Mouse (Mus musculus): ENCODE data around the gene Baiap3. TPM values are rescaled to one million over a fixed set of nuclear protein-coding genes. Genes with fewer than 3 reads are reported as not detected.

The Baiap3 gene
- polyA plus RNA-seq, 1 experiment from 2014 or later, result 2.0 TPM

- H3K27me3 ChIP-seq (ENCODE audit: insufficient read depth, low read length), result no peaks in the 10 kb centered on the region
- ATAC-seq (ENCODE audit: low FRiP score, low TSS enrichment), result no peak
- no peak overlapping the region for H3K4me2 ChIP-seq (replicated peaks; ENCODE audit: low read depth, low read length)
- H3K4me1 ChIP-seq (ENCODE audit: insufficient read depth, low read length), result no peaks in the 10 kb centered on the region
- no peak overlapping the region for H3K4me3 ChIP-seq (ENCODE audit: low read length)
- H3K36me3 ChIP-seq (ENCODE audit: insufficient read depth, low read length), result peaks cover 49% of the 10 kb centered on the region
- no peaks in the 10 kb centered on the region for H3K9me3 ChIP-seq (ENCODE audit: low read length)
- H3K27ac ChIP-seq (ENCODE audit: low read length), result no peak overlapping the region
- H3K9ac ChIP-seq (replicated peaks; ENCODE audit: low read length), result no peak overlapping the region
- WGBS, result 82% methylated on average over 3 of the region's 3 CpGs
Observed at GRCm38 (mm10) chr17:25215431-25215830, 40.7 kb downstream of the Baiap3 start.

- peaks cover 73% of the 10 kb centered on the region for H3K36me3 ChIP-seq (ENCODE audit: insufficient read depth, low read length)
- WGBS, result 88% methylated on average over 4 of the region's 4 CpGs
- no peaks in the 10 kb centered on the region for H3K4me1 ChIP-seq (ENCODE audit: insufficient read depth, low read length)
- no peaks in the 10 kb centered on the region for H3K27me3 ChIP-seq (ENCODE audit: insufficient read depth, low read length)
- no peak overlapping the region for H3K27ac ChIP-seq (ENCODE audit: low read length)
- no peak for ATAC-seq (ENCODE audit: low FRiP score, low TSS enrichment)
- no peak overlapping the region for H3K4me2 ChIP-seq (replicated peaks; ENCODE audit: low read depth, low read length)
- H3K4me3 ChIP-seq (ENCODE audit: low read length), result no peak overlapping the region
- no peak overlapping the region for H3K9ac ChIP-seq (replicated peaks; ENCODE audit: low read length)
- H3K9me3 ChIP-seq (ENCODE audit: low read length), result no peaks in the 10 kb centered on the region
Observed at GRCm38 (mm10) chr17:25211705-25212104, 44.5 kb downstream of the Baiap3 start.

GRCm38 (mm10) chr17:25210680-25211466 is 45.3 kb downstream of the Baiap3 start:
- H3K4me2 ChIP-seq (replicated peaks; ENCODE audit: low read depth, low read length), result no peak overlapping the region
- H3K9ac ChIP-seq (replicated peaks; ENCODE audit: low read length), result no peak overlapping the region; the same call in 1 of the 2 replicates
- no peaks in the 10 kb centered on the region for H3K4me1 ChIP-seq (ENCODE audit: insufficient read depth, low read length)
- 79% methylated on average over 15 of the region's 15 CpGs for WGBS
- ATAC-seq (ENCODE audit: low FRiP score, low TSS enrichment), result no peak
- H3K27ac ChIP-seq (ENCODE audit: low read length), result no peak overlapping the region
- H3K36me3 ChIP-seq (ENCODE audit: insufficient read depth, low read length), result peaks cover 78% of the 10 kb centered on the region
- H3K27me3 ChIP-seq (ENCODE audit: insufficient read depth, low read length), result no peaks in the 10 kb centered on the region
- H3K9me3 ChIP-seq (ENCODE audit: low read length), result no peaks in the 10 kb centered on the region
- H3K4me3 ChIP-seq (ENCODE audit: low read length), result no peak overlapping the region

GRCm38 (mm10) chr17:25210006-25210405 is 46.2 kb downstream of the Baiap3 start:
- no peak overlapping the region for H3K4me3 ChIP-seq (ENCODE audit: low read length)
- H3K27ac ChIP-seq (ENCODE audit: low read length), result no peak overlapping the region
- no peak overlapping the region for H3K4me2 ChIP-seq (replicated peaks; ENCODE audit: low read depth, low read length)
- H3K9ac ChIP-seq (replicated peaks; ENCODE audit: low read length), result no peak overlapping the region
- no peaks in the 10 kb centered on the region for H3K9me3 ChIP-seq (ENCODE audit: low read length)
- no peak for ATAC-seq (ENCODE audit: low FRiP score, low TSS enrichment)
- 83% methylated on average over 4 of the region's 4 CpGs for WGBS
- H3K4me1 ChIP-seq (ENCODE audit: insufficient read depth, low read length), result no peaks in the 10 kb centered on the region
- H3K27me3 ChIP-seq (ENCODE audit: insufficient read depth, low read length), result no peaks in the 10 kb centered on the region
- peaks cover 80% of the 10 kb centered on the region for H3K36me3 ChIP-seq (ENCODE audit: insufficient read depth, low read length)

- 93% methylated on average over 4 of the region's 4 CpGs for WGBS
- Histone ChIP-seq H3K4me2 (replicated peaks; ENCODE audit: low read depth, low read length) (no peak overlapping the region), H3K9me3 (ENCODE audit: low read length) (no peaks in the 10 kb centered on the region), H3K9ac (replicated peaks; ENCODE audit: low read length) (no peak overlapping the region), H3K4me3 (ENCODE audit: low read length) (no peak overlapping the region), H3K27me3 (ENCODE audit: insufficient read depth, low read length) (no peaks in the 10 kb centered on the region), H3K36me3 (ENCODE audit: insufficient read depth, low read length) (peaks cover 62% of the 10 kb centered on the region), H3K4me1 (ENCODE audit: insufficient read depth, low read length) (no peaks in the 10 kb centered on the region), H3K27ac (ENCODE audit: low read length) (no peak overlapping the region)
- ATAC-seq (ENCODE audit: low FRiP score, low TSS enrichment), result no peak
Observed at GRCm38 (mm10) chr17:25202401-25202800, 53.8 kb downstream of the Baiap3 start.

Small RNA genes lying within 50 kb of the gene (microRNA-seq; reads per million reads assigned to microRNA genes)
- gene Mir3547, result not detected

Other genes starting within 250 kb of the Baiap3 start
- gene Cramp1l, start 240.6 kb downstream of the Baiap3 start, polyA plus RNA-seq (2015; fragmentation: Nextera tagmentation; extraction: Ambion mirVana), result 5.4 and 6.6 TPM in 2 replicates
- gene Ift140, start 240.3 kb downstream of the Baiap3 start, polyA plus RNA-seq (2015; fragmentation: Nextera tagmentation; extraction: Ambion mirVana), result 24.9 and 25.5 TPM in 2 replicates
- 34.4 and 44.7 TPM in 2 replicates for gene Tmem204, start 172.8 kb downstream of the Baiap3 start, polyA plus RNA-seq (2015; fragmentation: Nextera tagmentation; extraction: Ambion mirVana)
- 49.5 and 53.4 TPM in 2 replicates for gene Telo2, start 140.4 kb downstream of the Baiap3 start, polyA plus RNA-seq (2015; fragmentation: Nextera tagmentation; extraction: Ambion mirVana)
- not detected in 2 replicates for gene Ptx4, start 135.6 kb downstream of the Baiap3 start, polyA plus RNA-seq (2015; fragmentation: Nextera tagmentation; extraction: Ambion mirVana)
- gene Clcn7, start 123.0 kb downstream of the Baiap3 start, polyA plus RNA-seq (2015; fragmentation: Nextera tagmentation; extraction: Ambion mirVana), result 23.2 and 26.8 TPM in 2 replicates
- gene Ccdc154, start 93.9 kb downstream of the Baiap3 start, polyA plus RNA-seq (2015; fragmentation: Nextera tagmentation; extraction: Ambion mirVana), result not detected in 2 replicates
- not detected in 2 replicates for gene Gm38655, start 80.9 kb downstream of the Baiap3 start, polyA plus RNA-seq (2015; fragmentation: Nextera tagmentation; extraction: Ambion mirVana)
- gene BC003965, start 71.8 kb downstream of the Baiap3 start, polyA plus RNA-seq (2015; fragmentation: Nextera tagmentation; extraction: Ambion mirVana), result 34.4 and 35.6 TPM in 2 replicates
- 10.4 and 10.9 TPM in 2 replicates for gene Unkl, start 68.0 kb downstream of the Baiap3 start, polyA plus RNA-seq (2015; fragmentation: Nextera tagmentation; extraction: Ambion mirVana)
- gene Gnptg, start 16.2 kb downstream of the Baiap3 start, polyA plus RNA-seq (2015; fragmentation: Nextera tagmentation; extraction: Ambion mirVana), result 51.2 and 56.6 TPM in 2 replicates
- 49.7 and 51.6 TPM in 2 replicates for gene Tsr3, start 16.2 kb downstream of the Baiap3 start, polyA plus RNA-seq (2015; fragmentation: Nextera tagmentation; extraction: Ambion mirVana)
- 611 and 640 TPM in 2 replicates for gene Ube2i, start 18.3 kb upstream of the Baiap3 start, polyA plus RNA-seq (2015; fragmentation: Nextera tagmentation; extraction: Ambion mirVana)
- gene Prss34, start 42.0 kb upstream of the Baiap3 start, polyA plus RNA-seq (2015; fragmentation: Nextera tagmentation; extraction: Ambion mirVana), result 0.30 TPM in 1 of 2 replicates, not detected in the other
- gene Prss28, start 52.3 kb upstream of the Baiap3 start, polyA plus RNA-seq (2015; fragmentation: Nextera tagmentation; extraction: Ambion mirVana), result not detected in 2 replicates
- not detected in 2 replicates for gene Prss29, start 62.3 kb upstream of the Baiap3 start, polyA plus RNA-seq (2015; fragmentation: Nextera tagmentation; extraction: Ambion mirVana)
- gene Tpsab1, start 89.2 kb upstream of the Baiap3 start, polyA plus RNA-seq (2015; fragmentation: Nextera tagmentation; extraction: Ambion mirVana), result 0.36 and 0.49 TPM in 2 replicates
- 2.0 and 2.2 TPM in 2 replicates for gene Tpsb2, start 109.9 kb upstream of the Baiap3 start, polyA plus RNA-seq (2015; fragmentation: Nextera tagmentation; extraction: Ambion mirVana)
- gene Tpsg1, start 112.9 kb upstream of the Baiap3 start, polyA plus RNA-seq (2015; fragmentation: Nextera tagmentation; extraction: Ambion mirVana), result 0.25 TPM in 1 of 2 replicates, not detected in the other
- gene Cacna1h, start 177.4 kb upstream of the Baiap3 start, polyA plus RNA-seq (2015; fragmentation: Nextera tagmentation; extraction: Ambion mirVana), result 3.3 and 3.5 TPM in 2 replicates
- gene Tekt4, start 198.3 kb upstream of the Baiap3 start, polyA plus RNA-seq (2015; fragmentation: Nextera tagmentation; extraction: Ambion mirVana), result not detected in 2 replicates
- gene Sstr5, start 240.9 kb upstream of the Baiap3 start, polyA plus RNA-seq (2015; fragmentation: Nextera tagmentation; extraction: Ambion mirVana), result 0.13 TPM in 1 of 2 replicates, not detected in the other

Measured in kidney, embryonic 16.5 days (tissue).